Mouse (Mus musculus): ENCODE data around the gene Cacna2d3.

- TF ChIP-seq ZNF384 (IDR thresholded peaks at IDR 0.05; ENCODE audit: low read depth, low read length): no peak
- TF ChIP-seq ZC3H11A (IDR thresholded peaks at IDR 0.05; ENCODE audit: borderline replicate concordance, low read depth, low read length): no peak
Measured at GRCm38 (mm10) chr14:29204236-29204966, 517.3 kb downstream of the Cacna2d3 start.

All from ES-E14 (cell line).